Mouse (Mus musculus): ENCODE data around the gene Cyb561d1.
A peak's percentile ranks its signal among the peaks of the same experiment; 100 is the strongest.
"Not testable (repeated sequence)": the region's sequence is repeated elsewhere in the genome, so short reads cannot be mapped to it uniquely, and the experiment has no call there.

Gene Cyb561d1

GRCm38 (mm10) chr3:108200329-108201323 is at the start of gene Cyb561d1:
Cyb561d1 (minus strand) TSS chr3:108201212.
- peak; percentile 96 for DNase-seq (ENCODE audit: low read depth)

- no peak for DNase-seq (ENCODE audit: low read depth)
These were observed 45.8 kb upstream of the Cyb561d1 start for GRCm38 (mm10) chr3:108246857-108247256.

- DNase-seq (ENCODE audit: low read depth), result no peak
These were observed 40.3 kb upstream of the Cyb561d1 start for GRCm38 (mm10) chr3:108241243-108241839.

GRCm38 (mm10) chr3:108237474-108238102 is 36.6 kb upstream of the Cyb561d1 start:
- not testable (repeated sequence) for DNase-seq (ENCODE audit: low read depth)

- no peak for DNase-seq (ENCODE audit: low read depth)
These were observed 30.6 kb upstream of the Cyb561d1 start for GRCm38 (mm10) chr3:108231646-108232045.

- no peak for DNase-seq (ENCODE audit: low read depth)
These were observed 26.5 kb upstream of the Cyb561d1 start for GRCm38 (mm10) chr3:108227521-108227920.

- DNase-seq (ENCODE audit: low read depth), result no peak
These were observed 25.7 kb upstream of the Cyb561d1 start, which contains the start of gene Sypl2 for GRCm38 (mm10) chr3:108226558-108227350. Sypl2 (minus strand) TSS chr3:108226648.

- DNase-seq (ENCODE audit: low read depth), result no peak
These were observed 24.9 kb upstream of the Cyb561d1 start for GRCm38 (mm10) chr3:108225711-108226557.

- DNase-seq (ENCODE audit: low read depth), result no peak
These were observed 19.6 kb upstream of the Cyb561d1 start for GRCm38 (mm10) chr3:108220661-108221060.

- peak; percentile 76 for DNase-seq (ENCODE audit: low read depth)
These were observed 13.7 kb upstream of the Cyb561d1 start for GRCm38 (mm10) chr3:108214734-108215133.

GRCm38 (mm10) chr3:108212406-108212805 is 11.4 kb upstream of the Cyb561d1 start:
- DNase-seq (ENCODE audit: low read depth), result no peak

- DNase-seq (ENCODE audit: low read depth), result no peak
These were observed 10.8 kb upstream of the Cyb561d1 start for GRCm38 (mm10) chr3:108211845-108212244.

- DNase-seq (ENCODE audit: low read depth), result no peak
These were observed 9.7 kb upstream of the Cyb561d1 start, which contains the start of gene Atxn7l2 for GRCm38 (mm10) chr3:108210771-108211139. Atxn7l2 (minus strand) TSS chr3:108210934.

GRCm38 (mm10) chr3:108209946-108210770 is 9.1 kb upstream of the Cyb561d1 start:
- DNase-seq (ENCODE audit: low read depth), result peak; percentile 99

GRCm38 (mm10) chr3:108209536-108209935 is 8.5 kb upstream of the Cyb561d1 start:
- DNase-seq (ENCODE audit: low read depth), result peak; percentile 46

GRCm38 (mm10) chr3:108209001-108209400 is 8.0 kb upstream of the Cyb561d1 start:
- no peak for DNase-seq (ENCODE audit: low read depth)

- peak; percentile 49 for DNase-seq (ENCODE audit: low read depth)
These were observed 5.8 kb upstream of the Cyb561d1 start for GRCm38 (mm10) chr3:108206731-108207375.

GRCm38 (mm10) chr3:108205601-108206000 is 4.6 kb upstream of the Cyb561d1 start:
- no peak for DNase-seq (ENCODE audit: low read depth)

- no peak for DNase-seq (ENCODE audit: low read depth)
These were observed 3.5 kb upstream of the Cyb561d1 start for GRCm38 (mm10) chr3:108204470-108204869.
